Mouse (Mus musculus) myocyte (in vitro differentiated cells): ENCODE data around the gene Atp1a4.

Experiments used
- SRF ChIP-seq: IDR thresholded peaks from one replicate; pipeline ENCODE4 v1.6.1; 2011; ENCODE audit warnings: low read depth; ENCODE audit not compliant: control insufficient read depth, insufficient read length
- USF1 ChIP-seq: IDR thresholded peaks from one replicate; pipeline ENCODE4 v1.6.1; 2011; ENCODE audit warnings: low read depth, mild to moderate bottlenecking, control low read depth, moderate library complexity

DNA sequence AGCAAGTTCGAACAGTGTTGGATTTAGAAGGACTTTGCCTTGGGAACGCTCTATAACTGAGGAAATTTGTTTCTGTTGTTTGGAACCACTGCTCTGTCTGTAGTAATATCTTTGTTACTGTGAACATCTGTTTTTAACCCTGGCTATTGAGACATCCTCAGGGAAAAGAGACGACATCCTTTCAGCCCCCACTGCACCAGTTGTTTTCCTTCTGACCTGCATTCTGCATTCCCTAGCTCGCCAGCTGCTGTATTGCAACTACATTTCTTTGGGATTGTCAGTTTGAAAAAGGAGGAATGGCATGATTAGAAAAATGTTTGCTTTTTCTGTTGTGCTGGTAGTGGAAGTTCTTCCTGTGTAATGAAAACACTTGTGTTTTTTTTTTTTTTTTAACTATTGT is 77.3 kb downstream of the Atp1a4 start:
- TF ChIP-seq USF1, result no peak
- TF ChIP-seq SRF, result no peak
